Mouse (Mus musculus): ENCODE data around the gene Adarb2.

DNA sequence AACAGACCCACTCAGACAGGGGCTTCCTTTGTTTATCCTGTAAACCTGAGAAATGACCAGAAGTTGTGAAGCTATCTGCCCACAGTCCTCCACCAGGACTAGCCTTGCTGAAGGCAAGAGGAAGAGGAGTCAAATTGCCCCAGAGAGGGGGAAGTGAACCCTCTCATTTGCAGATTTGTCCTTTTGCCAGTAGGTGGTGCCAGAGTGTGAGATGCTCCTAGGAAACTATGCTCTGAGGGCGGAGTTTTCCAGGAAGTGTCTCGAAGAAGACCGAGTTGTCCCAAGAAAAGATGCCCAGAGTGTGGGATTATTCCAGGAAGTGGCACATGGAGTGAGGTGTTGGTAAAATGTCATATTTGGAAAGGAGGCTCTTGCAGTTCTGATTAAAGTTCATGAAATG, 541.9 kb downstream of the Adarb2 start:
- peak; percentile 57 for TF ChIP-seq CTCF (conservative IDR thresholded peaks at IDR 0.05; ENCODE audit: insufficient read depth, insufficient read length, low read depth, low read length)
- no peak for TF ChIP-seq POLR2A (IDR thresholded peaks at IDR 0.05; ENCODE audit: low read depth, low read length)
